Mouse (Mus musculus) ES-Bruce4 (cell line): Measurements from ENCODE around the gene Slc22a12.

Experiments
- CTCF ChIP-seq: IDR thresholded peaks from one replicate; pipeline ENCODE4 v1.8.1; 2011; ENCODE audit warnings: low read depth, low read length
- POLR2A ChIP-seq: IDR thresholded peaks from one replicate; pipeline ENCODE4 v1.8.1; 2011; ENCODE audit warnings: low read length; ENCODE audit not compliant: insufficient read depth

DNA sequence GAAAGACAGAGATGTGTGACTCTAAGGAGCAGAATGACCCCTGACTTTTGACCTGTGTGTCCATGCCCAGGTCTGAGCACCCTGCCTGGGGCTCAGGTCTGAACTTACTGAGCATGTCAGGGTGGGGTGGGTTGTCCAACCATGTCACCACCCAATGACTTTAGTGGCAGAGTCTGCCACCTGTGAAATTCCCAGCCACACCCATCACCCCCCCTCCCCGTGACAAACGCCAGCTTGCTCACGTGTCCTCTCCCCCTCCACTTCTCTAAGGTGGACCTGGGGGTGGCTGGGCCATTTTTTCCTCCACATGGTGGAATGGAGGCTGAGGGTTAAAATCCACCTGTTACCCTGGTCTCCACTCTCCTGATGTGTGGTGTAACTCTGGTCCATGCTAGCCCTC lies 6.6 kb downstream of the Slc22a12 start:
- no peak for TF ChIP-seq CTCF
- no peak for TF ChIP-seq POLR2A
